Mouse (Mus musculus) heart, adult 2 months (tissue): ENCODE measurements around the gene Fam57b.

Experiments used
- CTCF ChIP-seq: fragments of 200-600 bp; IDR thresholded peaks from 2 replicates; pipeline ENCODE4 v1.8.1; 2022; ENCODE audit warnings: antibody characterized with exemption, mild to moderate bottlenecking, moderate library complexity
- EP300 ChIP-seq: fragments of 200-500 bp; IDR thresholded peaks from 2 replicates; pipeline ENCODE4 v1.6.1; 2011; ENCODE audit warnings: low read depth, low read length, control low read depth; ENCODE audit not compliant: insufficient read depth
- POLR2A ChIP-seq: fragments of 200-500 bp; IDR thresholded peaks from 2 replicates; pipeline ENCODE4 v1.6.1; 2011; ENCODE audit warnings: mild to moderate bottlenecking, low read depth, low read length, control low read depth; ENCODE audit not compliant: insufficient read depth

GRCm38 (mm10) chr7:126821835-126822511 is 24.5 kb downstream of the Fam57b start:
- peak; percentile 48; the same call in 1 of the 2 replicates for TF ChIP-seq POLR2A
- TF ChIP-seq CTCF: peak; percentile 100
- TF ChIP-seq EP300: peak; percentile 83
